Mouse (Mus musculus): ENCODE results near the gene Pde8b. TPM values are rescaled to one million over a fixed set of nuclear protein-coding genes. Genes with fewer than 3 reads are reported as not detected.
A peak's percentile ranks its signal among the peaks of the same experiment; 100 is the strongest.

The Pde8b gene
- total RNA-seq, 2 experiments from 2014 or later: 5.2 to 6.1 TPM

GRCm38 (mm10) chr13:95091546-95092445 lies 158.3 kb downstream of the Pde8b start:
- DNase-seq: no peak
- intact Hi-C loops (cut with DNase I): no loop called here

- intact Hi-C loops (cut with DNase I): no loop called here
- peak; percentile 27 to 50 for DNase-seq
Measured at GRCm38 (mm10) chr13:95087358-95087787, 162.8 kb downstream of the Pde8b start.

- intact Hi-C loops (cut with DNase I): no loop called here
- DNase-seq: no peak
Measured at GRCm38 (mm10) chr13:95086033-95086432, 164.1 kb downstream of the Pde8b start.

DNA sequence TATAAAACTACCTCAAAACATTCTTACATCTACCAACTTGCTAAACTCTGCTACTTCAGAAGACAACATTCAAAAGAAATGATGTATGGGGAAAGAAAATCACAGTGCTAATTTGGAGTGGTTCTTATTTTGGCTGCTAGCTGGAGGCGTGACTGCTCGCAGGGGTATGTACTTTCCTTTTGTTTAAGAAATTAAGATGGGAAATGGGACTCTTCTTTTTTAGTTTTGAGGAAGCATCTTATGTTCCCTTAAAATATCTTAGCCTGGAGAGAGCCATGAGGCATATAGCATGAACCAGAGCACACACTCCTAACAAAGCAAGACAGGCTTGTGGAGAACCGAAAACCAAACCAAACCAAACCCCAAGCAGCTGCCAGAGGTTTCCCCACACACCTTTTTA lies 167.5 kb downstream of the Pde8b start:
- no peak for DNase-seq
- intact Hi-C loops (cut with DNase I): no loop called here

DNA sequence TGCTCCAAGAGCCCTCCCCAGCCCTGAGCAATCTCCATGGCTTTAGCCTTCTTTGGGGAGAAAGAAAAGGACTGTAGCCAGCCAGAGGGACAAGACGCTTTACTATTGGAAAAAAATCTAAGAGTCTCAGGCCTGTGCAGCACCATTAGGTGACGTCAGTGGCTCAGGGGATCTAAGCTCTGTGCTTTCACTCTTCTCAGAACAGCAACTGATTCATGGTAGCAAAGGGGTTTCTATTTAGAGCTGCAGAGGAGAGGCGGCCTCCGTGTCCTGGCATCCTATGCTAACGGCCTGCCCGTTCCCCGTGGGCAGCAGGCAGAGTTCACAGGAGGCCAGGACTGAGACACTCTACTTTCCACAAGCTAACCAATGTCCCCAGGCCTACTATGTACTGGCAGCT lies 169.1 kb downstream of the Pde8b start:
- intact Hi-C loops (cut with DNase I): no loop called here
- DNase-seq: peak; percentile 15

GRCm38 (mm10) chr13:95078492-95078891 lies 171.6 kb downstream of the Pde8b start:
- no peak for DNase-seq
- intact Hi-C loops (cut with DNase I): loop anchor here (10.0 kb wide), 1 partner anchor 146 kb away; no protein-coding TSS in a partner anchor

DNA sequence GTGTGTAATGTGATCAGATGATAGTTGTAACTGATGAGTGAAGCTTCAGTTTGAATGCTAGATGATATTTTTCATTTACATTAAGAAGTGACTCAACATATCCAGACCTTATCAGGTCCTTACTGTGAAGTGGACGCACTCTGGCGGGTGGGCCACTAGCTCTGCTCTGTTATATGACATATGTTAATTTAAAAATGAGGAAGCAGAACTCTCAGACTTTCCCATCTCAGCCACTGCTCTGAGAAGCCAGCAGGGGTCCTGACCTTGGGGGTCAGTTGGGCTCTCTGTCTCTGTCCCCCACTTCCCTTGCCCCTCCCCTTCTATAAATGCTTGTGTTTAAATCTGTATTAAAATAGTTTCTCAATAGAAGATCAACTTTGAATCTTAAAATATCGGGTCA lies 172.4 kb downstream of the Pde8b start:
- intact Hi-C loops (cut with DNase I): loop anchor here (10.0 kb wide), 1 partner anchor 147 kb away; no protein-coding TSS in a partner anchor
- DNase-seq: no peak

- intact Hi-C loops (cut with DNase I): loop anchor here (10.0 kb wide), 1 partner anchor 149 kb away; no protein-coding TSS in a partner anchor
- no peak for DNase-seq
Measured at GRCm38 (mm10) chr13:95076142-95076541, 174.0 kb downstream of the Pde8b start.

GRCm38 (mm10) chr13:95073445-95074172 lies 176.5 kb downstream of the Pde8b start:
- no peak for DNase-seq
- intact Hi-C loops (cut with DNase I): loop anchor here (10.0 kb wide), 1 partner anchor 151 kb away; no protein-coding TSS in a partner anchor

GRCm38 (mm10) chr13:95070268-95070667 lies 179.9 kb downstream of the Pde8b start:
- DNase-seq: no peak
- intact Hi-C loops (cut with DNase I): loop anchor here (10.0 kb wide), 1 partner anchor 155 kb away; no protein-coding TSS in a partner anchor

- intact Hi-C loops (cut with DNase I): loop anchor here (5.0 kb wide), 1 partner anchor 219 kb away; no protein-coding TSS in a partner anchor
- DNase-seq: peak in 1 of 2 experiments; percentile 15
Measured at GRCm38 (mm10) chr13:95067854-95068253, 182.3 kb downstream of the Pde8b start.

DNA sequence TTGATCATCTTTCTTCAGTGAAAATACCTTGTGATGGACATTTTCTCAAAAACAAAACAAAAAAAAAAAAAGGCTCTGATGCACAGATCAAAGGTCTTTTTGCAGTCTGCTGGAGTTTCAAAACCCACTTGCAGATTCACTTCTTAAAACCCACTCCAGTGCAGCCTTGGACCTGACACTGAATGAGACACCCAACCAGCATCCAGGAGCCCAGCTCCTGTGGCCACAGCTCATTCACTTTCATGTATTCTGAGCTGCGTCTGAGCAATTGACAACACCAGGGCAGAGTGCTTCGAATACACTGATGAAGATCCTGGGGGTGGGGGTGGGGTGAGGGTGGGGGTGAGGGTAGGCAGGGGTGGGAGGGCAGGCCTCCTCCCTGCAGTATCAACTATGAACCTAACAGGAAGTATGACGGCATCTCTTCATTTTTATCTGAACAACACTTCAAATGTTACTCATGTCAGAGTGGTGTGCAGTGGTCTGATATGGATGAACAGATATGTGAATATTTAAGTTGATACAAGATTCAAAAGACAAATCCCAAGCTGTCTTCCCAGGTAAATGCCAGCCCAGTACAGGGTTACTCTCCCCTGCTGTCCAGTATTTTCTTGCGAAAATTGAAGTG lies 186.6 kb downstream of the Pde8b start:
- intact Hi-C loops (cut with DNase I): no loop called here
- no peak for DNase-seq

GRCm38 (mm10) chr13:95058885-95059284 lies 191.3 kb downstream of the Pde8b start:
- DNase-seq: no peak
- intact Hi-C loops (cut with DNase I): no loop called here

DNA sequence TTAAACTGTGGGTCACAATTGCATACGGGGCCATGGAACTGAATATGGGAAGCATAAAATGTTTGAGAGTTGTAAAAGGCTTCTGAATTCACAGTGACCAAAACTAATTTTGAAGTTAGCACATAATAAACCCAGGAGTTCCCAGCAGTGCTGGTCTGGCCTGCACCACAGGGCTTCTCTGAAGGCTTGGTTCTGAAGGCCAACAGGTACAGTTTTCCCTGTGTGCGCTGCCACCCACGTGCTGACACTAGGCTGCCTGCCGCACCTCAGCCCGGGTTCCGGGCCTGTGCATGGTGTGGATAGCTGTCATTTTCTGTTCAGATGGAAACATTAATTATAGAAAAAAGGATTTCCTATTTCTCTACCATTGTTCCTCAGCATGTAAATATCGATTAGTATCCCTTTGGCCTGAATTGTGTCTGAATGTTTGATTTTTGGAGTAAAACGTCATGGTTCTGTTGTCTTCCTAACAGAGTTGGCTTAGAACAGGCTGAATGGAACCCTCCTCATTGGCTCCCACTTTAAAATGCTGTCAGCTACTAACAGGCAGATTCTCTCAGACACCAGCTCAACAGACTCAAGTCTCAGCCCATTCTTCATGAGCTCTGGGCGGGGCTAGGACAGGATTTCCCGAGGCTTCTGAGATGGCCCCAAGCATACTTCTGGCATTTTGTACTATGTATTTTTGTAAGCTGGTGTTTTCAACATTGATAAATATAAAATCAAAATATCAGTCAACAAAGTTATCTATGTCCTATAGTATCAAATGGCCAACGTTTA lies 193.4 kb downstream of the Pde8b start:
- DNase-seq: no peak
- intact Hi-C loops (cut with DNase I): no loop called here

- no peak for DNase-seq
- intact Hi-C loops (cut with DNase I): no loop called here
Measured at GRCm38 (mm10) chr13:95055742-95056388, 194.3 kb downstream of the Pde8b start.

DNA sequence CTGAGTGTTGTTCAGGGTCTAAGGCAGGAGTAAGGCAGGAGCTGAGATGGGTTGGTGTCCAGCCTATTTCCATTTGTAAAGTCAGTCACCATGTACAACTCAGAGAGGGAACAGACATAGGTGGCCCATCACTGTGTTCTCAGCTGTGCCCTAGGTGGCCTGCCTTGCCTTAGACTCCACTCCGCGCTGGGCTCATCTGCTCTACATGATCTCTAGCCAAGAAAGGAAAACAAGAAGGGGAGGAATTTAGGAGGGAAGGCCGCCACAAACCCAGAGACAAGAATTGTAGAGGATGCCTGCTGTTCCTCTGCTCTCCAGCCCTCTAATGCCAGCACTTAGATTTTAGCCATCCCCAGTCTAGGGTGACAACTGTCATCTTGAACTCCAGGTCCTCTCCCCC lies 197.7 kb downstream of the Pde8b start:
- intact Hi-C loops (cut with DNase I): no loop called here
- DNase-seq: no peak

- DNase-seq: no peak
- intact Hi-C loops (cut with DNase I): no loop called here
Measured at GRCm38 (mm10) chr13:95050398-95050797, 199.7 kb downstream of the Pde8b start.

DNA sequence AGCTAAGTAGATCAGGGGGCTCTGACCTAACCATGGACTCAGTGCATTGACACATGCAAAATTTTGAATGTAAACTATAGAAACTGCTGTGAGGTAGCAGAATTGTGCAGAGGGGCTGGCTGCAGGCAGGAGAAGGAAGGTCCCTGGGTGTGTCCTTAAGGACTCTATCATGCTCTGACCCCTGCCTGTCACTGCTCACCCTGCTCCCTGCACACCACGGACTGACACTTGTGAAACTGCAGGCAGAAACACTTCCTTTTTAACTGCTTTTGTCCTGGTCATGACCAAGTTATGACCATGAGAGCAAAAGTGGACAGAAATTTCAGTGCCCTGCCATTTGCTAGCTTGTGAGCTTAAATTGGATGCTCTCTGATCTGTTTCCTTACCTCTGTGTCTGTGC lies 206.0 kb downstream of the Pde8b start:
- intact Hi-C loops (cut with DNase I): no loop called here
- DNase-seq: no peak

GRCm38 (mm10) chr13:95040140-95040738 lies 209.9 kb downstream of the Pde8b start:
- intact Hi-C loops (cut with DNase I): no loop called here
- no peak for DNase-seq
